Mouse (Mus musculus) cortical plate, adult 2 months (tissue): ENCODE data around the gene Bcan.

Experiments used
- CTCF ChIP-seq: fragments of 200-500 bp; IDR thresholded peaks from 2 replicates; pipeline ENCODE4 v1.5.1; 2011; ENCODE audit warnings: mild to moderate bottlenecking, control low read depth, low read length; ENCODE audit not compliant: insufficient read depth; ENCODE audit errors: extremely low read depth
- POLR2A ChIP-seq: fragments of 200-500 bp; IDR thresholded peaks from 2 replicates; pipeline ENCODE4 v1.6.1; 2011; ENCODE audit warnings: mild to moderate bottlenecking, low read length, control low read depth; ENCODE audit not compliant: insufficient read depth; ENCODE audit errors: extremely low read depth

DNA sequence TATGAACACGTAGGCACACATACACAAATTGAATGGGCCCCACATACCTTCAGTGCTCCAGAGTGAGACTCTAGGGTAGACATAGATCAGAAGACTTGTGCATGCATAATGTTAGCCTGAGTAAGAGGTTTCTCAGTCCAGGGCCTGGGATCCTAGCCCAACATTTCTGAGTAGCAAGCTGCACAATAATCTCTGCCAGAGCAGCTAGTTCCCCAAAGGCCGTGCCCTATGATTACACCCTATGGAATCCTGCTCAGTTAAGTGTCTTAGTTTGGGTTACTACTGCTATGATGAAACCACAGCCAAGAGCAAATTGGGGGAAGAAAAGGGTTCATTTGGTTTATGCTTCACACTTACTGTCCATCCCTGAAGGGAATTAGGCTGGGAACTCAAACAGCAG lies 57.6 kb downstream of the Bcan start:
- TF ChIP-seq CTCF: no peak
- no peak for TF ChIP-seq POLR2A
